Mouse (Mus musculus): ENCODE measurements around the gene Tll2.

Tll2 gene

GRCm38 (mm10) chr19:41160388-41160787, 46.2 kb downstream of the Tll2 start:
- DNase-seq (ENCODE audit: inconsistent ontology term): no peak

GRCm38 (mm10) chr19:41154681-41155080, 52.0 kb downstream of the Tll2 start:
- no peak for DNase-seq (ENCODE audit: inconsistent ontology term)

GRCm38 (mm10) chr19:41152462-41152861, 54.2 kb downstream of the Tll2 start:
- no peak for DNase-seq (ENCODE audit: inconsistent ontology term)

GRCm38 (mm10) chr19:41152016-41152370, 54.6 kb downstream of the Tll2 start:
- no peak for DNase-seq (ENCODE audit: inconsistent ontology term)

GRCm38 (mm10) chr19:41151321-41152015, 55.2 kb downstream of the Tll2 start:
- DNase-seq (ENCODE audit: inconsistent ontology term): peak; percentile 6

- DNase-seq (ENCODE audit: inconsistent ontology term): no peak
These were observed 65.7 kb downstream of the Tll2 start for GRCm38 (mm10) chr19:41140961-41141360.

GRCm38 (mm10) chr19:41139629-41140028, 67.0 kb downstream of the Tll2 start:
- no peak for DNase-seq (ENCODE audit: inconsistent ontology term)

- peak; percentile 48 for DNase-seq (ENCODE audit: inconsistent ontology term)
These were observed 83.6 kb downstream of the Tll2 start for GRCm38 (mm10) chr19:41123009-41123408.

GRCm38 (mm10) chr19:41119924-41120323, 86.7 kb downstream of the Tll2 start:
- DNase-seq (ENCODE audit: inconsistent ontology term): no peak

- no peak for DNase-seq (ENCODE audit: inconsistent ontology term)
These were observed 88.3 kb downstream of the Tll2 start for GRCm38 (mm10) chr19:41118346-41118745.

- DNase-seq (ENCODE audit: inconsistent ontology term): peak; percentile 24
These were observed 89.3 kb downstream of the Tll2 start for GRCm38 (mm10) chr19:41117334-41117733.

- peak; percentile 63 for DNase-seq (ENCODE audit: inconsistent ontology term)
These were observed 92.0 kb downstream of the Tll2 start for GRCm38 (mm10) chr19:41114611-41115010.

- no peak for DNase-seq (ENCODE audit: inconsistent ontology term)
These were observed 92.6 kb downstream of the Tll2 start for GRCm38 (mm10) chr19:41113911-41114531.

- DNase-seq (ENCODE audit: inconsistent ontology term): no peak
These were observed 94.0 kb downstream of the Tll2 start for GRCm38 (mm10) chr19:41112609-41113008.

GRCm38 (mm10) chr19:41109991-41110390, 96.6 kb downstream of the Tll2 start:
- DNase-seq (ENCODE audit: inconsistent ontology term): peak; percentile 54

- DNase-seq (ENCODE audit: inconsistent ontology term): peak; percentile 93
These were observed 97.1 kb downstream of the Tll2 start for GRCm38 (mm10) chr19:41109496-41109895.

GRCm38 (mm10) chr19:41108666-41109065, 98.0 kb downstream of the Tll2 start:
- DNase-seq (ENCODE audit: inconsistent ontology term): peak; percentile 27

GRCm38 (mm10) chr19:41107530-41107929, 99.1 kb downstream of the Tll2 start:
- no peak for DNase-seq (ENCODE audit: inconsistent ontology term)

GRCm38 (mm10) chr19:41104922-41105321, 101.7 kb downstream of the Tll2 start:
- peak; percentile 40 for DNase-seq (ENCODE audit: inconsistent ontology term)

- peak; percentile 94 for DNase-seq (ENCODE audit: inconsistent ontology term)
These were observed 105.2 kb downstream of the Tll2 start for GRCm38 (mm10) chr19:41101390-41101789.

GRCm38 (mm10) chr19:41100863-41101262, 105.8 kb downstream of the Tll2 start:
- DNase-seq (ENCODE audit: inconsistent ontology term): peak; percentile 47

GRCm38 (mm10) chr19:41097038-41097437, 109.6 kb downstream of the Tll2 start:
- DNase-seq (ENCODE audit: inconsistent ontology term): no peak

- no peak for DNase-seq (ENCODE audit: inconsistent ontology term)
These were observed 114.7 kb downstream of the Tll2 start for GRCm38 (mm10) chr19:41091901-41092300.
